ENCODE assay signal across 8 mouse cellular contexts in genomic region chr1:21079217-21079773, GRCm38 (mm10). TPM values are rescaled to one million over a fixed set of nuclear protein-coding genes. Genes with fewer than 3 reads are reported as not detected.
DNase-seq lines count a peak whose midpoint lies in the region; ATAC-seq and TF ChIP-seq lines count a peak whose summit lies in the region.

Tram2 (minus strand) TSS chr1:21079229.

- intact Hi-C loops in left cerebral cortex, postnatal 36 days (cut with DNase I) = no loop called here

- H3K9me3 ChIP-seq in intestine, postnatal 0 days (ENCODE audit: control insufficient read depth) = no peaks in the 10 kb centered on the region
- H3K9me3 ChIP-seq in midbrain, embryonic 10.5 days (replicated peaks) = no peaks in the 10 kb centered on the region

- H3K4me2 ChIP-seq in intestine, postnatal 0 days (replicated peaks; ENCODE audit: low read depth) = peak within 1 kb of the TSS; percentile 89

- H3K27ac ChIP-seq in intestine, postnatal 0 days (ENCODE audit: low read depth, low read length) = peak within 1 kb of the TSS; percentile 81
- H3K27ac ChIP-seq in midbrain, embryonic 10.5 days (replicated peaks) = peak within 1 kb of the TSS; percentile 94

- peak within 1 kb of the TSS; percentile 71 for H3K9ac ChIP-seq in intestine, postnatal 0 days (ENCODE audit: low read depth, low read length)

- no peaks in the 10 kb centered on the region for H3K27me3 ChIP-seq in intestine, postnatal 0 days (replicated peaks; ENCODE audit: control insufficient read depth, insufficient read depth, low read length)
- no peaks in the 10 kb centered on the region for H3K27me3 ChIP-seq in midbrain, embryonic 10.5 days (ENCODE audit: low read depth, poor library complexity, severe bottlenecking)

- H3K4me3 ChIP-seq in intestine, postnatal 0 days (ENCODE audit: low read depth, low read length) = peak within 1 kb of the TSS; percentile 78
- H3K4me3 ChIP-seq in midbrain, embryonic 10.5 days = peak within 1 kb of the TSS; percentile 73

- under 1% methylated on average over 47 of the region's 52 CpGs for WGBS in intestine, postnatal 0 days
- under 1% methylated on average over 52 of the region's 52 CpGs for WGBS in midbrain, embryonic 10.5 days

- ATAC-seq in granulocyte monocyte progenitor cell, adult 5-6 weeks (replicated peaks; ENCODE audit: poor library complexity, severe bottlenecking) = peak; percentile 86
- ATAC-seq in intestine, postnatal 0 days = peak; percentile 97

- no peaks in the 10 kb centered on the region for H3K36me3 ChIP-seq in intestine, postnatal 0 days (ENCODE audit: control insufficient read depth, insufficient read depth)
- no peaks in the 10 kb centered on the region for H3K36me3 ChIP-seq in midbrain, embryonic 10.5 days

- DNase-seq in adrenal gland, postnatal 10 days = peak; percentile 99
- DNase-seq in embryo, embryonic 9.5 days (ENCODE audit: extremely low spot score) = peak; percentile 98
- DNase-seq in left cerebral cortex, postnatal 36 days (ENCODE audit: low spot score in 2 of 2) = peak; percentile 89 to 90
- peak; percentile 96 for DNase-seq in midbrain, embryonic 10.5 days (ENCODE audit: low spot score)
- peak; percentile 70 to 82 for DNase-seq in right cerebral cortex, postnatal 36 days (ENCODE audit: low spot score in 2 of 2)
- peak; percentile 94 to 98 for DNase-seq in urinary bladder, postnatal 4 days (ENCODE audit: low spot score in 2 of 2)

- H3K4me1 ChIP-seq in intestine, postnatal 0 days (replicated peaks; ENCODE audit: control insufficient read depth, insufficient read depth, low read length) = peaks cover 7% of the 10 kb centered on the region; the same call in 1 of the 2 replicates
- peaks cover 52% of the 10 kb centered on the region for H3K4me1 ChIP-seq in midbrain, embryonic 10.5 days

- no peak for TF ChIP-seq CTCF in intestine, postnatal 0 days (IDR thresholded peaks at IDR 0.05; ENCODE audit: low read depth)

RNA-seq across cellular contexts. Expression of gene Tram2, which starts in this region (rescaled TPM):
- 10 to 100 TPM in 1 of 2 experiments, 1 to 10 TPM in 1; 9.4 to 10.9 TPM for total RNA-seq in adrenal gland, postnatal 10 days (2021)
- total RNA-seq in granulocyte monocyte progenitor cell, adult 5-6 weeks (2014; fragmentation: Nextera tagmentation) = 8.9 and 9.3 TPM in 2 replicates
- 2.2 and 4.0 TPM in 2 replicates for total RNA-seq in granulocyte monocyte progenitor cell, adult 5-6 weeks (2017)
- polyA plus RNA-seq in intestine, postnatal 0 days (2015; fragmentation: Nextera tagmentation; extraction: Ambion mirVana) = 4.2 and 4.3 TPM in 2 replicates
- 1 to 10 TPM in 1 of 2 experiments, under 1 TPM in 1; 0.81 to 1.3 TPM for total RNA-seq in left cerebral cortex, postnatal 36 days (2021)
- 6.1 and 6.6 TPM in 2 replicates for polyA plus RNA-seq in midbrain, embryonic 10.5 days (2016; fragmentation: Nextera tagmentation; extraction: Ambion mirVana)

Comparison
In these comparisons a context has a peak if more than half of its experiments do, and no peak if none do; other contexts are left out.
1. Peak in every context shown above with its lines: DNase-seq, ATAC-seq, H3K4me3 ChIP-seq and H3K27ac ChIP-seq.